Mouse (Mus musculus) forebrain, embryonic 13.5 days (tissue): ENCODE data around the gene Mrnip. TPM values are rescaled to one million over a fixed set of nuclear protein-coding genes. Genes with fewer than 3 reads are reported as not detected.

Source experiments
- ATAC-seq: fragments of 200-750 bp; cut with Nextera tagmentation; 2 replicates; pipeline ENCODE4 v1.8.0; 2017
- H3K27ac ChIP-seq: fragments of 300-500 bp; sonication (generic); 2 replicates; pipeline ENCODE4 v1.5.1; 2015; ENCODE audit warnings: inconsistent platforms, mild to moderate bottlenecking, moderate library complexity
- H3K27me3 ChIP-seq: fragments of 300-500 bp; sonication (generic); 2 replicates; pipeline ENCODE4 v1.6.1; 2015; ENCODE audit warnings: mild to moderate bottlenecking, inconsistent platforms
- H3K36me3 ChIP-seq: fragments of 300-500 bp; sonication (generic); 2 replicates; pipeline ENCODE4 v1.6.1; 2015; ENCODE audit warnings: mild to moderate bottlenecking, inconsistent platforms; ENCODE audit not compliant: poor library complexity, severe bottlenecking
- H3K4me1 ChIP-seq: fragments of 300-500 bp; sonication (generic); 2 replicates; pipeline ENCODE4 v1.6.1; 2015; ENCODE audit warnings: inconsistent platforms
- H3K4me2 ChIP-seq: fragments of 300-500 bp; sonication (generic); 2 replicates; pipeline ENCODE4 v1.6.1; 2015; ENCODE audit warnings: inconsistent platforms, mild to moderate bottlenecking, moderate library complexity
- H3K4me3 ChIP-seq: fragments of 300-500 bp; sonication (generic); 2 replicates; pipeline ENCODE4 v1.5.1; 2015; ENCODE audit warnings: mild to moderate bottlenecking, inconsistent platforms
- H3K9ac ChIP-seq: fragments of 300-500 bp; sonication (generic); 2 replicates; pipeline ENCODE4 v1.6.1; 2015; ENCODE audit warnings: mild to moderate bottlenecking, inconsistent platforms
- H3K9me3 ChIP-seq: fragments of 300-500 bp; sonication (generic); replicated peaks from 2 replicates; pipeline ENCODE4 v1.6.1; 2016; ENCODE audit warnings: inconsistent platforms
- WGBS: fragments of 180-500 bp; shearing (Covaris S2); methylation state at CpG from one replicate; pipeline ENCODE4 v1.1.7; 2015; 5-methylcytosine and 5-hydroxymethylcytosine counted together
- polyA plus RNA-seq: library from polyadenylated mRNA; unstranded; fragments of >200 nt; fragmentation: Nextera tagmentation; extraction: Ambion mirVana; gene quantifications from 2 replicates; pipeline ENCODE4 v1.2.1, GENCODE M21; 2015

Gene Mrnip
- polyA plus RNA-seq, 1 experiment from 2014 or later = 24.0 TPM

- H3K36me3 ChIP-seq = peaks cover 7% of the 10 kb centered on the region; the same call in 1 of the 2 replicates
- H3K27ac ChIP-seq = peak overlapping the region; percentile 93
- WGBS = 4% methylated on average over 17 of the region's 17 CpGs
- no peaks in the 10 kb centered on the region for H3K27me3 ChIP-seq
- peaks cover 49% of the 10 kb centered on the region for H3K4me1 ChIP-seq
- H3K9me3 ChIP-seq = no peaks in the 10 kb centered on the region
- H3K4me3 ChIP-seq = peak overlapping the region; percentile 92
- peak overlapping the region; percentile 90 for H3K4me2 ChIP-seq
- peak overlapping the region; percentile 97 for H3K9ac ChIP-seq
- peak; percentile 13; the same call in 1 of the 2 replicates for ATAC-seq
Observed at GRCm38 (mm10) chr11:50223783-50224662, 49.8 kb downstream of the Mrnip start.

- Histone ChIP-seq H3K27me3 (no peaks in the 10 kb centered on the region; the same call in 1 of the 2 replicates), H3K27ac (peak overlapping the region; percentile 93), H3K4me1 (peaks cover 56% of the 10 kb centered on the region), H3K9ac (peak overlapping the region; percentile 97), H3K36me3 (peaks cover 7% of the 10 kb centered on the region; the same call in 1 of the 2 replicates), H3K4me3 (peak overlapping the region; percentile 92), H3K9me3 (no peaks in the 10 kb centered on the region), H3K4me2 (peak overlapping the region; percentile 90)
- under 1% methylated on average over 54 of the region's 70 CpGs for WGBS
- ATAC-seq = peak; percentile 88
Observed at GRCm38 (mm10) chr11:50224671-50225530, 50.7 kb downstream of the Mrnip start.

GRCm38 (mm10) chr11:50225611-50226378 lies 51.6 kb downstream of the Mrnip start:
- Histone ChIP-seq H3K9ac (peak overlapping the region; percentile 97), H3K36me3 (peaks cover 11% of the 10 kb centered on the region; the same call in 1 of the 2 replicates), H3K27ac (peak overlapping the region; percentile 93), H3K9me3 (no peaks in the 10 kb centered on the region), H3K4me2 (peak overlapping the region; percentile 90), H3K4me1 (peaks cover 62% of the 10 kb centered on the region), H3K27me3 (peaks cover 8% of the 10 kb centered on the region; the same call in 1 of the 2 replicates), H3K4me3 (peak overlapping the region; percentile 92)
- ATAC-seq = peak; percentile 3
- 3% methylated on average over 34 of the region's 34 CpGs for WGBS

- Histone ChIP-seq H3K4me3 (peak overlapping the region; percentile 92), H3K4me2 (peak overlapping the region; percentile 90), H3K27ac (no peak overlapping the region), H3K4me1 (peaks cover 65% of the 10 kb centered on the region), H3K36me3 (peaks cover 13% of the 10 kb centered on the region; the same call in 1 of the 2 replicates), H3K27me3 (peaks cover 9% of the 10 kb centered on the region; the same call in 1 of the 2 replicates), H3K9ac (peak overlapping the region; percentile 97), H3K9me3 (no peaks in the 10 kb centered on the region)
- ATAC-seq = no peak
- 43% methylated on average over 2 of the region's 2 CpGs for WGBS
Observed at GRCm38 (mm10) chr11:50226406-50226805, 52.2 kb downstream of the Mrnip start.

- peaks cover 21% of the 10 kb centered on the region for H3K36me3 ChIP-seq
- no peak for ATAC-seq
- 86% methylated on average over 3 of the region's 3 CpGs for WGBS
- peak overlapping the region; percentile 92; the same call in 1 of the 2 replicates for H3K4me3 ChIP-seq
- H3K9ac ChIP-seq = peak overlapping the region; percentile 97
- H3K4me1 ChIP-seq = peaks cover 65% of the 10 kb centered on the region
- no peaks in the 10 kb centered on the region for H3K9me3 ChIP-seq
- 0 out of 2 replicates have a peak overlapping the region, but pooled peaks have one; percentile 25 for H3K27ac ChIP-seq
- H3K27me3 ChIP-seq = peaks cover 9% of the 10 kb centered on the region; the same call in 1 of the 2 replicates
- peak overlapping the region; percentile 90 for H3K4me2 ChIP-seq
Observed at GRCm38 (mm10) chr11:50227226-50227625, 53.0 kb downstream of the Mrnip start.

GRCm38 (mm10) chr11:50227736-50228135 lies 53.5 kb downstream of the Mrnip start:
- Histone ChIP-seq H3K9me3 (no peaks in the 10 kb centered on the region), H3K4me3 (no peak overlapping the region), H3K9ac (peak overlapping the region; percentile 97; the same call in 1 of the 2 replicates), H3K27ac (no peak overlapping the region), H3K4me1 (peaks cover 60% of the 10 kb centered on the region), H3K36me3 (peaks cover 26% of the 10 kb centered on the region), H3K27me3 (peaks cover 9% of the 10 kb centered on the region; the same call in 1 of the 2 replicates), H3K4me2 (peak overlapping the region; percentile 90; the same call in 1 of the 2 replicates)
- WGBS = 85% methylated on average over 4 of the region's 4 CpGs
- no peak for ATAC-seq

- H3K27ac ChIP-seq = no peak overlapping the region
- peaks cover 51% of the 10 kb centered on the region for H3K4me1 ChIP-seq
- ATAC-seq = no peak
- peak overlapping the region; percentile 1; the same call in 1 of the 2 replicates for H3K9ac ChIP-seq
- peaks cover 36% of the 10 kb centered on the region for H3K36me3 ChIP-seq
- no peak overlapping the region for H3K4me3 ChIP-seq
- 21% methylated on average over 3 of the region's 3 CpGs for WGBS
- H3K4me2 ChIP-seq = no peak overlapping the region
- H3K27me3 ChIP-seq = peaks cover 9% of the 10 kb centered on the region; the same call in 1 of the 2 replicates
- no peaks in the 10 kb centered on the region for H3K9me3 ChIP-seq
Observed at GRCm38 (mm10) chr11:50228772-50229171, 54.5 kb downstream of the Mrnip start.

- Histone ChIP-seq H3K9ac (peak overlapping the region; percentile 1; the same call in 1 of the 2 replicates), H3K36me3 (peaks cover 43% of the 10 kb centered on the region), H3K27ac (no peak overlapping the region), H3K4me3 (no peak overlapping the region), H3K27me3 (peaks cover 9% of the 10 kb centered on the region; the same call in 1 of the 2 replicates), H3K4me1 (peaks cover 46% of the 10 kb centered on the region), H3K4me2 (no peak overlapping the region), H3K9me3 (no peaks in the 10 kb centered on the region)
- ATAC-seq = no peak
- 44% methylated on average over 7 of the region's 7 CpGs for WGBS
Observed at GRCm38 (mm10) chr11:50229252-50229910, 55.1 kb downstream of the Mrnip start.

- 23% methylated on average over 45 of the region's 45 CpGs for WGBS
- Histone ChIP-seq H3K9me3 (no peaks in the 10 kb centered on the region), H3K9ac (peak overlapping the region; percentile 46), H3K4me1 (peaks cover 46% of the 10 kb centered on the region), H3K4me2 (peak overlapping the region; percentile 55), H3K4me3 (peak overlapping the region; percentile 25), H3K27me3 (peaks cover 13% of the 10 kb centered on the region; the same call in 1 of the 2 replicates), H3K36me3 (peaks cover 53% of the 10 kb centered on the region), H3K27ac (no peak overlapping the region; the same call in 1 of the 2 replicates)
- ATAC-seq = peak; percentile 28
Observed at GRCm38 (mm10) chr11:50230481-50231304, 56.4 kb downstream of the Mrnip start.

- no peak for ATAC-seq
- Histone ChIP-seq H3K4me3 (peak overlapping the region; percentile 25; the same call in 1 of the 2 replicates), H3K36me3 (peaks cover 53% of the 10 kb centered on the region), H3K9ac (no peak overlapping the region), H3K4me1 (peaks cover 46% of the 10 kb centered on the region), H3K27ac (no peak overlapping the region), H3K27me3 (peaks cover 13% of the 10 kb centered on the region; the same call in 1 of the 2 replicates), H3K4me2 (peak overlapping the region; percentile 55), H3K9me3 (no peaks in the 10 kb centered on the region)
- 19% methylated on average over 8 of the region's 8 CpGs for whole genome bisulfite sequencing
Observed at GRCm38 (mm10) chr11:50231411-50231810, 57.2 kb downstream of the Mrnip start.
